Mouse (Mus musculus) urinary bladder, postnatal 36 days (tissue): ENCODE measurements around the gene Sec16a.
A peak's percentile ranks its signal among the peaks of the same experiment; 100 is the strongest.
"Not testable (repeated sequence)": the region's sequence is repeated elsewhere in the genome, so short reads cannot be mapped to it uniquely, and the experiment has no call there.

Source experiments
- DNase-seq, 2 experiments: peaks; one replicate each; pipeline ENCODE4 v3.0.0; 2022; ENCODE audit warnings: low spot score in 2 of 2, mixed read lengths in 1 of 2

Sec16a gene

GRCm38 (mm10) chr2:26389154-26389690 lies 55.8 kb downstream of the Sec16a start, which contains the start of the genes Entr1 and Pmpca:
TSS of gene Entr1 (minus strand) at chr2:26389316.
TSS of gene Pmpca (plus strand) at chr2:26389339.
- DNase-seq, result peak; percentile 78 to 80

- no peak for DNase-seq
Measured at GRCm38 (mm10) chr2:26388682-26389153, 56.3 kb downstream of the Sec16a start.

- DNase-seq, result no peak
Measured at GRCm38 (mm10) chr2:26387713-26388112, 57.3 kb downstream of the Sec16a start.

- DNase-seq, result not testable (repeated sequence)
Measured at GRCm38 (mm10) chr2:26380871-26381270, 64.1 kb downstream of the Sec16a start.

- DNase-seq, result peak; percentile 76 to 83
Measured at GRCm38 (mm10) chr2:26380131-26380771, 64.8 kb downstream of the Sec16a start, which contains the start of gene Snapc4. TSS of gene Snapc4 (minus strand) at chr2:26380653.

GRCm38 (mm10) chr2:26372396-26372795 lies 72.6 kb downstream of the Sec16a start:
- DNase-seq, result no peak

- no peak for DNase-seq
Measured at GRCm38 (mm10) chr2:26368572-26368971, 76.4 kb downstream of the Sec16a start.

GRCm38 (mm10) chr2:26367911-26368310 lies 77.1 kb downstream of the Sec16a start:
- DNase-seq, result no peak

- peak in 1 of 2 experiments; percentile 48 for DNase-seq
Measured at GRCm38 (mm10) chr2:26364738-26365465, 80.1 kb downstream of the Sec16a start.

GRCm38 (mm10) chr2:26363481-26363880 lies 81.5 kb downstream of the Sec16a start:
- no peak for DNase-seq

- DNase-seq, result no peak
Measured at GRCm38 (mm10) chr2:26362991-26363390, 82.0 kb downstream of the Sec16a start.

GRCm38 (mm10) chr2:26360772-26361171 lies 84.2 kb downstream of the Sec16a start, which contains the start of gene Card9:
TSS of gene Card9 (minus strand) at chr2:26360918.
- DNase-seq, result no peak

GRCm38 (mm10) chr2:26359983-26360382 lies 85.0 kb downstream of the Sec16a start:
- DNase-seq, result no peak
